Mouse (Mus musculus): Measurements from ENCODE around the gene Mdk. TPM values are rescaled to one million over a fixed set of nuclear protein-coding genes. Genes with fewer than 3 reads are reported as not detected.

Mdk gene
- polyA plus RNA-seq (2012): 1.1 and 1.8 TPM in 2 replicates

DNA sequence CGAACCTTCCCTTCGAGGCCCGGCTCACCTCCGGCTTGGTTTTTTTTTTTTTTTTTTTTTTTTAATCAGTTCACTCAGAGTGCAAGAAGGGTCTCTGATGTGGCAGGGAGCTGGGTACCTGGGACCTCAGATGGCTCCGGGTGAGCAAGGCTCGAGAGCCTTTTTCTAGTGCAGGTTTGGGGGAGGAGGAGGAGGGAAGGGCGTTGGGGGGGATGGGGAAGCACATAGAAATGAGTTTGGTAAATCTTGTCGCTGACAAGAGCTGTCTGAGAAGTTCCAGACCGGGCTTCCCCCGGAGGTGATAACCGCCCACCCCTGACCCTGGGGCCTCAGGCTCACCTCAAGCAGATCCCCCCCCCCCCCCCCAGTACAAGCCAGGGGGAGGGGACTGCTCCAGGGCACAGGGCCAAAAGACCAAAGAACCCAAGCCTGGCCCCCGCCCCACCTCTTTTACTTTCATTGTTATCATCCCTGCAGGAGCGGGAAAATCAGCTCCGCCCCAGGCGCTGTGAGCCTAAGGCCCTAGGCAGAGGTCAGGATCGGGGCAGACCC is at the start of gene Mdk:
Mdk (minus strand) TSS at position 138 of the 552 bp plus-strand sequence.
- peaks cover 45% of the 10 kb centered on the region for H3K4me1 ChIP-seq (ENCODE audit: control insufficient read depth)
- TF ChIP-seq TAL1 (IDR thresholded peaks at IDR 0.05; ENCODE audit: low read length) (no peak), GATA1 (IDR thresholded peaks at IDR 0.05; ENCODE audit: low read length) (no peak)
- peak within 1 kb of the TSS; percentile 39 for H3K4me3 ChIP-seq (replicated peaks)
- peaks cover 45% of the 10 kb centered on the region for H3K36me3 ChIP-seq (ENCODE audit: control insufficient read depth)
- no peaks in the 10 kb centered on the region for H3K9me3 ChIP-seq (ENCODE audit: control insufficient read depth, low read length)
- peaks cover 43% of the 10 kb centered on the region for H3K27me3 ChIP-seq (ENCODE audit: control insufficient read depth)

DNA sequence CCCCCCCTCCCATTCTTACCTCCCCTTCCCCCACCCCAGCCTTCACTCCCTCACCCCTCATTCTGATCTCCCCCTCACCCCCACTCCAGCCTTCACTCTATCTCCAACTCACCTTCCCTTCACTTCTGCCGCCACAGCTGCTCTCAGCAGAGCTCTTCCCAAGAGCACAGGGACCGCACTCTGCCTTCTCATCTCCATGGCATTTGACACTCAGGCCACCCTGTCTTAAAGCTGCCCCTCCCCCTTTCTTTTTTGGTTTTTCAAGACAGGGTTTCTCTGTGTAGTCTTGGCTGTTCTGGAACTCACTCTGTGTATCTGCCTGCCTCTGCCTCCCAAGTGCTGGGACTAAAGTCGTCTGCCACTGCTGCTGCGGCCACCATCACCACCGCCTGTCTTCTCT is 48.7 kb upstream of the Mdk start:
- TF ChIP-seq TAL1 (IDR thresholded peaks at IDR 0.05; ENCODE audit: low read length): no peak
- no peak for TF ChIP-seq GATA1 (IDR thresholded peaks at IDR 0.05; ENCODE audit: low read length)
- H3K27me3 ChIP-seq (ENCODE audit: control insufficient read depth): peaks cover 43% of the 10 kb centered on the region
- H3K4me1 ChIP-seq (ENCODE audit: control insufficient read depth): peaks cover 6% of the 10 kb centered on the region

DNA sequence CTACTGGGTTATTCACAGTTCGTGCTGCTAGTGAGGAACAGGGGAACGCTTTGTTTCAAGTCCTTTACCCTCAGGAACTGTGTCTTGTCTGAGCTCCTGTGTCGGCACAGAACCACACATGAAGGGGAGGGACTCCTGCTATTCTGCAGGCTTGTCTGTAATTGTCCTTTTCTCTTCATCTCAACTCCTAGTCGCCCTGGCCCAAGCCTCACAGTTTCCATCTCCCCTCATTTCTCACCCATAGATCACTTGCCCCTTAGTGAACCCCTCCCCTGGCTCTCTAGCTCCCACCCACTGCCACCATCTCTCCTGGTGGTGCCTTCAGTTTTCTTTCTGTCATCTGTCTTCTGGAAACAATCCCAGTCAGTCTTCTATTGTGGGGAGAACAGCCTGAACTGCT is 48.1 kb upstream of the Mdk start:
- Histone ChIP-seq H3K4me3 (replicated peaks) (no peak overlapping the region), H3K27me3 (ENCODE audit: control insufficient read depth) (peaks cover 48% of the 10 kb centered on the region), H3K9me3 (ENCODE audit: control insufficient read depth, low read length) (peaks cover 4% of the 10 kb centered on the region; the same call in 1 of the 2 replicates), H3K36me3 (ENCODE audit: control insufficient read depth) (no peaks in the 10 kb centered on the region), H3K4me1 (ENCODE audit: control insufficient read depth) (peaks cover 5% of the 10 kb centered on the region)
- TF ChIP-seq TAL1 (IDR thresholded peaks at IDR 0.05; ENCODE audit: low read length): no peak
- no peak for TF ChIP-seq GATA1 (IDR thresholded peaks at IDR 0.05; ENCODE audit: low read length)

More for the DNA sequence above, 48.7 kb upstream of the Mdk start:
- peaks cover 4% of the 10 kb centered on the region; the same call in 1 of the 2 replicates for H3K9me3 ChIP-seq (ENCODE audit: control insufficient read depth, low read length)
- H3K4me3 ChIP-seq (replicated peaks): no peak overlapping the region
- no peaks in the 10 kb centered on the region for H3K36me3 ChIP-seq (ENCODE audit: control insufficient read depth)

DNA sequence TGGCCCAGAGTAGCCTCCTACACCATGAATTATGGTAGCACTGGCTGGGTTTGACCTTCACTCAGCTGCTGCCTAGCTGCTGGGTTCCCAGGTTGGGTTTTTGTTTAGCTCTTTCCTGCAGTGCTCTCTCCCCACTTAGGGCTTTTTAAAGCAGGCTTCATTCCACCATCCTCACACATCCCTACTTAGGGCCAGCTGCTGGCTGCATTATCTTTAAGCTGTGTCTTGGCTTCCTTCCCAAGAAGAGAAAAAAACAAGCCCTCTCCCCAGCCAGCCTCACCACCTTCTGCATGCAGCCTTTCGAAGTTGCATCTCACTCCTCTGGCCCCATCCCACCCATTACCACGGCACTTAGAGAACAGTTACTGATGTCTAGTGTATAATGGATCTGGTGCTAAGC is 46.5 kb upstream of the Mdk start:
- H3K9me3 ChIP-seq (ENCODE audit: control insufficient read depth, low read length): peaks cover 7% of the 10 kb centered on the region; the same call in 1 of the 2 replicates
- H3K4me1 ChIP-seq (ENCODE audit: control insufficient read depth): peaks cover 3% of the 10 kb centered on the region
- H3K27me3 ChIP-seq (ENCODE audit: control insufficient read depth): peaks cover 65% of the 10 kb centered on the region
- no peaks in the 10 kb centered on the region for H3K36me3 ChIP-seq (ENCODE audit: control insufficient read depth)
- no peak overlapping the region for H3K4me3 ChIP-seq (replicated peaks)
- no peak for TF ChIP-seq GATA1 (IDR thresholded peaks at IDR 0.05; ENCODE audit: low read length)
- no peak for TF ChIP-seq TAL1 (IDR thresholded peaks at IDR 0.05; ENCODE audit: low read length)

DNA sequence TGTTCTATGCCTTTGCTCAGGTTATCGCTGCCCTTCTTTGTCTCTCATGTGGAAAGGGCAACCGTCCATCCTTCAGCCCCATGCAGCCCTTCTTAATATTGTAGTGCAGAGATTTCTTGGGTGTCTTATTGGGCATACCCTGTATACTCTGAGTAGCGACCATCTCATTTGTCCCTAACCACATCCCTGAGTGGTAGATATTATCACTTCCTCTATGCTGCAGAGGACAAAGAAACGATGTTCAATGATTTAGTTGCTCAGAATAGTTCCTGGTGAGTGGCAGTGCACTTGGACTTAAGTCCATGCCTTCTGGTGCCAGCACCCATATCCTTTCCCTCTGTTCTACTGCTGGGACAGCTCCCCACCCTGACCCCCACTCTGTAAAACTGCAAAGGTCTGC is 45.9 kb upstream of the Mdk start:
- Histone ChIP-seq H3K9me3 (ENCODE audit: control insufficient read depth, low read length) (peaks cover 7% of the 10 kb centered on the region; the same call in 1 of the 2 replicates), H3K4me1 (ENCODE audit: control insufficient read depth) (peaks cover 3% of the 10 kb centered on the region), H3K36me3 (ENCODE audit: control insufficient read depth) (no peaks in the 10 kb centered on the region), H3K27me3 (ENCODE audit: control insufficient read depth) (peaks cover 71% of the 10 kb centered on the region), H3K4me3 (replicated peaks) (no peak overlapping the region)
- TF ChIP-seq TAL1 (IDR thresholded peaks at IDR 0.05; ENCODE audit: low read length): no peak

DNA sequence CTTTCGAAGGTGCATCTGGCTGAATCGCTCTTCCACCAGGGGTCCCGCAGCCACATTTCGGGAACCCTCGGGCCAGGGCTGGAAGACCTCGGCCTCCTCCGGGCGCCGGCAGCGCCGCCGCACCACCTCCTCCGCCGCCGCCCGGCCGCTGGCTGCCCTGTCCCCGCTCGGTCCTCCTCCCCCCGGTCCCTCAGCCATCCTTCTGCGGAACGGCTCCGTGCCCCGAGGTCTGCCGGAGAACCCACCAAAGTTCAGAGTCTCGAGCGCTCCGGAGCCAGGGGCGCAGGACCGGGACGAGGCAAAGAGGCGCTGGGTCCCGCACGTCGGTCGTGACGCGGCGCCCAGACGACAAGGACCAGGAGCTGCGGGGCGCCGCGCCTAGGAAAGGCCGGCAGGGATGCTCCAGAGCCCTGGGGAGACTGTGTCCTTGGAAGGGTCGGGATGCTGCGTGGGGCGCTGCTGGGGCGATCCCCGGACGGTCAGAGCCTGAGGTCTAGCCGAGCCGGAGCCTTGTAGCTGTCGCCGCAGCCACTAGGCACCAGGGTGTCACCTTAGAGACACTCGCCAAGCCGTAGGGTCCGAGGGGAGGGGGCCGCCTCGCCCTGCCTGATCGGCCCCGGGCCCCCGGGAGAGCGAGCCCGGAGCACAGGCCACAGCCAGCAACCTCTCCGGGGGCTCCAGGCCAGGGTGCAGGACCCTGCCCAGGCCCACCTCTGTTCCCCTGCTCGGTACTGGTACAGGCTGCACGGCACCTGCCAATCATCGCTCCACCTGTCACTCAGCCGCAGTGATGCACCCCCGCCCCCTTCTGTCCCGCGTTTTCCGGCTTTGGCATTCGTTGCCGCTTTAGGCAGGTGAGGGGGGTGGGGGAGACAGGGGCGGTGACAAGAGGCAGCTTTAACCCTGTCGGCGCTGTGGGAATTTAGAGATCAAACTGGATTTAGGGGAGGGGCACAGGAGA is 43.8 kb upstream of the Mdk start, which contains the start of gene Dgkz:
Dgkz (minus strand) TSS at position 284 of the 961 bp plus-strand sequence.
- Histone ChIP-seq H3K4me1 (ENCODE audit: control insufficient read depth) (peaks cover 3% of the 10 kb centered on the region), H3K36me3 (ENCODE audit: control insufficient read depth) (no peaks in the 10 kb centered on the region), H3K4me3 (replicated peaks) (no peak within 1 kb of the TSS), H3K9me3 (ENCODE audit: control insufficient read depth, low read length) (peaks cover 7% of the 10 kb centered on the region; the same call in 1 of the 2 replicates), H3K27me3 (ENCODE audit: control insufficient read depth) (peaks cover 92% of the 10 kb centered on the region)
- TF ChIP-seq GATA1 (IDR thresholded peaks at IDR 0.05; ENCODE audit: low read length) (no peak), TAL1 (IDR thresholded peaks at IDR 0.05; ENCODE audit: low read length) (no peak)

DNA sequence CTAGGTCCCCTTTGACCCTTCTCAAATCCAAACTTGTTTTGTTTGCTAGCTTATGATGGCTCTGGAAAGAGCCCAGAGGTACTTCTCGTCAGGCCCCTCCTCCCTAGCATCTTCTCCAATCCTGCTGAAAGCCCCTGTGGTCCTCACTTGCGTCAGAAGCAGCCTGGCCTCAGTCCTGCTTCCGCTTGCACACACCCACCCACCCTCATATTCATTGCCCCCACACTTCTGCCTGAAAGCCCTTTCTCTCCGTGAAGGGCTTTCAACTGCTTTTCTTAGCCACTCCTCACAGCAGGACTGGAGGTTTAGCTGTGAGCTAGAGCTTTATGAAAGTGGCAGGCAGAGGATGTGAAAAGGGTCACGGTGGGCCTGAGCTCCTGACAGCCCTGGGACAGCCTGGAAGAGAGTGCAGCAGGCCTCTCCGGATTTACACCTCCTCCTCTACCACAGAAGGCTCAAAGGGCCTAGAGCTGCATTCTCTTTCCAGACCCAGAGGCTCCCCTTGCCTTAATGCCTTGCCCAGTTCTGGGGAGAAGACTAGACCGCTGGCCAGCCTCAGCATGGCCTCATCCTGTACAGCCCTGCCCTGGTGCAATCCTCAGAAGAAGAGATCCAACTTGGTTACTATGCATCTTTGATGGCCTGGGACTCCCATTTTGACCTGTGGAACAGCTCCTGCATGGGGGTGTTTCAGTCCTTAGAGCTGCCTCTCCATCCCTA is 41.5 kb upstream of the Mdk start:
- TF ChIP-seq GATA1 (IDR thresholded peaks at IDR 0.05; ENCODE audit: low read length) (no peak), TAL1 (IDR thresholded peaks at IDR 0.05; ENCODE audit: low read length) (no peak)
- Histone ChIP-seq H3K27me3 (ENCODE audit: control insufficient read depth) (peaks cover 99% of the 10 kb centered on the region), H3K4me3 (replicated peaks) (no peak overlapping the region), H3K36me3 (ENCODE audit: control insufficient read depth) (no peaks in the 10 kb centered on the region), H3K4me1 (ENCODE audit: control insufficient read depth) (peaks cover 3% of the 10 kb centered on the region), H3K9me3 (ENCODE audit: control insufficient read depth, low read length) (peaks cover 7% of the 10 kb centered on the region; the same call in 1 of the 2 replicates)

DNA sequence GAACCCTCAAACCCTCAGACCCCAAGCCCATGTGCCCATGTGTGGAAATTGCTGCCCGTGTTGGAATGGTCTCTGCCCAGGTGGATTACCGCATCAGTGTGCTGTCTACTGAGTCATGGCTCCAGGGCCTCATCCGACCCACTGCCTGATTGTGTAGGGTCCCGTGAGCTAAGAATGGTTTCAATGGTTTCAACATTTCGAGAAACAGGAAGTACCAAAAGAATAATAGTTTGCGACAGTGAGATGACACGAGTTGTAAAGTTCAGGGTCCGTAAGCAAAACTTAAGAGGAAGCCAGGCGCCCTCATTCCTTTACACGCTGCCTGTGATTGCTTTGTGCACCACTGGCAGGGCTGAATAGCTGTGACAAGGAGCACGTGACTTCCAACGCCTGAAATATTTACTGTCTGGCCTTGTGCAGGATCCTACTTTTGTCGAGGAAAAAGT is 40.0 kb upstream of the Mdk start:
- peaks cover 3% of the 10 kb centered on the region for H3K4me1 ChIP-seq (ENCODE audit: control insufficient read depth)
- no peak for TF ChIP-seq GATA1 (IDR thresholded peaks at IDR 0.05; ENCODE audit: low read length)
- no peak for TF ChIP-seq TAL1 (IDR thresholded peaks at IDR 0.05; ENCODE audit: low read length)
- H3K9me3 ChIP-seq (ENCODE audit: control insufficient read depth, low read length): peaks cover 7% of the 10 kb centered on the region; the same call in 1 of the 2 replicates
- peaks cover 95% of the 10 kb centered on the region for H3K27me3 ChIP-seq (ENCODE audit: control insufficient read depth)
- H3K4me3 ChIP-seq (replicated peaks): no peak overlapping the region
- H3K36me3 ChIP-seq (ENCODE audit: control insufficient read depth): no peaks in the 10 kb centered on the region

Measured in erythroblast, embryonic 14.5 days (primary cell).